Mouse (Mus musculus) ovary, postnatal 10 days (tissue): ENCODE data around the gene Thg1l.

ENCODE experiments used
- DNase-seq: peaks from one replicate; pipeline ENCODE4 v3.0.0; 2022; ENCODE audit warnings: low spot score

Thg1l gene

GRCm38 (mm10) chr11:45927456-45927855 lies 27.8 kb downstream of the Thg1l start:
- no peak for DNase-seq

- peak; percentile 41 for DNase-seq
Measured at GRCm38 (mm10) chr11:45926640-45927082, 28.6 kb downstream of the Thg1l start.

- no peak for DNase-seq
Measured at GRCm38 (mm10) chr11:45925436-45925835, 29.9 kb downstream of the Thg1l start.

- no peak for DNase-seq
Measured at GRCm38 (mm10) chr11:45921480-45921898, 33.8 kb downstream of the Thg1l start.

GRCm38 (mm10) chr11:45921026-45921425 lies 34.3 kb downstream of the Thg1l start:
- no peak for DNase-seq

- DNase-seq = no peak
Measured at GRCm38 (mm10) chr11:45918836-45919235, 36.5 kb downstream of the Thg1l start.

GRCm38 (mm10) chr11:45918018-45918417 lies 37.3 kb downstream of the Thg1l start:
- no peak for DNase-seq

- no peak for DNase-seq
Measured at GRCm38 (mm10) chr11:45916196-45916595, 39.1 kb downstream of the Thg1l start.

- no peak for DNase-seq
Measured at GRCm38 (mm10) chr11:45910701-45911100, 44.6 kb downstream of the Thg1l start.

- DNase-seq = no peak
Measured at GRCm38 (mm10) chr11:45908894-45909293, 46.4 kb downstream of the Thg1l start.

- DNase-seq = no peak
Measured at GRCm38 (mm10) chr11:45908070-45908469, 47.2 kb downstream of the Thg1l start.

GRCm38 (mm10) chr11:45907301-45907700 lies 48.0 kb downstream of the Thg1l start:
- DNase-seq = no peak

GRCm38 (mm10) chr11:45906109-45906786 lies 49.0 kb downstream of the Thg1l start:
- no peak for DNase-seq

GRCm38 (mm10) chr11:45900233-45901015 lies 54.9 kb downstream of the Thg1l start:
- no peak for DNase-seq

GRCm38 (mm10) chr11:45897392-45897791 lies 57.9 kb downstream of the Thg1l start:
- DNase-seq = no peak
